Mouse (Mus musculus): ENCODE results near the gene Prf1. TPM values are rescaled to one million over a fixed set of nuclear protein-coding genes. Genes with fewer than 3 reads are reported as not detected.

Prf1 gene
- polyA plus RNA-seq, 1 experiment from 2014 or later, result not detected

GRCm38 (mm10) chr10:61300996-61301395 is 3.4 kb downstream of the Prf1 start:
- WGBS, result 49% methylated on average over 3 of the region's 3 CpGs
- ATAC-seq (ENCODE audit: insufficient read depth, low FRiP score), result no peak
- Histone ChIP-seq H3K4me3 (replicated peaks; ENCODE audit: low read length) (no peak overlapping the region), H3K9ac (ENCODE audit: low read length) (no peak overlapping the region), H3K36me3 (ENCODE audit: control insufficient read depth, insufficient read depth, low read length) (no peaks in the 10 kb centered on the region), H3K27me3 (ENCODE audit: control insufficient read depth, insufficient read depth, low read length) (no peaks in the 10 kb centered on the region), H3K4me2 (ENCODE audit: low read depth, low read length) (no peak overlapping the region), H3K4me1 (ENCODE audit: control insufficient read depth, insufficient read depth, low read length) (no peaks in the 10 kb centered on the region), H3K9me3 (replicated peaks; ENCODE audit: control insufficient read depth, low read length) (no peaks in the 10 kb centered on the region), H3K27ac (ENCODE audit: low read length) (no peak overlapping the region)

- H3K36me3 ChIP-seq (ENCODE audit: control insufficient read depth, insufficient read depth, low read length), result no peaks in the 10 kb centered on the region
- no peaks in the 10 kb centered on the region for H3K27me3 ChIP-seq (ENCODE audit: control insufficient read depth, insufficient read depth, low read length)
- ATAC-seq (ENCODE audit: insufficient read depth, low FRiP score), result no peak
- H3K9ac ChIP-seq (ENCODE audit: low read length), result no peak overlapping the region
- H3K27ac ChIP-seq (ENCODE audit: low read length), result no peak overlapping the region
- H3K4me3 ChIP-seq (replicated peaks; ENCODE audit: low read length), result no peak overlapping the region
- WGBS, result 73% methylated on average over 6 of the region's 6 CpGs
- H3K4me2 ChIP-seq (ENCODE audit: low read depth, low read length), result no peak overlapping the region
- no peaks in the 10 kb centered on the region for H3K4me1 ChIP-seq (ENCODE audit: control insufficient read depth, insufficient read depth, low read length)
- no peaks in the 10 kb centered on the region for H3K9me3 ChIP-seq (replicated peaks; ENCODE audit: control insufficient read depth, low read length)
These were observed 6.4 kb downstream of the Prf1 start for GRCm38 (mm10) chr10:61304046-61304445.

- no peak overlapping the region for H3K9ac ChIP-seq (ENCODE audit: low read length)
- H3K4me2 ChIP-seq (ENCODE audit: low read depth, low read length), result no peak overlapping the region
- no peak overlapping the region for H3K4me3 ChIP-seq (replicated peaks; ENCODE audit: low read length)
- H3K4me1 ChIP-seq (ENCODE audit: control insufficient read depth, insufficient read depth, low read length), result no peaks in the 10 kb centered on the region
- no peaks in the 10 kb centered on the region for H3K27me3 ChIP-seq (ENCODE audit: control insufficient read depth, insufficient read depth, low read length)
- H3K36me3 ChIP-seq (ENCODE audit: control insufficient read depth, insufficient read depth, low read length), result no peaks in the 10 kb centered on the region
- no peak overlapping the region for H3K27ac ChIP-seq (ENCODE audit: low read length)
- H3K9me3 ChIP-seq (replicated peaks; ENCODE audit: control insufficient read depth, low read length), result no peaks in the 10 kb centered on the region
- ATAC-seq (ENCODE audit: insufficient read depth, low FRiP score), result no peak
- 80% methylated on average over 13 of the region's 13 CpGs for WGBS
These were observed 8.4 kb downstream of the Prf1 start for GRCm38 (mm10) chr10:61305928-61306590.

DNA sequence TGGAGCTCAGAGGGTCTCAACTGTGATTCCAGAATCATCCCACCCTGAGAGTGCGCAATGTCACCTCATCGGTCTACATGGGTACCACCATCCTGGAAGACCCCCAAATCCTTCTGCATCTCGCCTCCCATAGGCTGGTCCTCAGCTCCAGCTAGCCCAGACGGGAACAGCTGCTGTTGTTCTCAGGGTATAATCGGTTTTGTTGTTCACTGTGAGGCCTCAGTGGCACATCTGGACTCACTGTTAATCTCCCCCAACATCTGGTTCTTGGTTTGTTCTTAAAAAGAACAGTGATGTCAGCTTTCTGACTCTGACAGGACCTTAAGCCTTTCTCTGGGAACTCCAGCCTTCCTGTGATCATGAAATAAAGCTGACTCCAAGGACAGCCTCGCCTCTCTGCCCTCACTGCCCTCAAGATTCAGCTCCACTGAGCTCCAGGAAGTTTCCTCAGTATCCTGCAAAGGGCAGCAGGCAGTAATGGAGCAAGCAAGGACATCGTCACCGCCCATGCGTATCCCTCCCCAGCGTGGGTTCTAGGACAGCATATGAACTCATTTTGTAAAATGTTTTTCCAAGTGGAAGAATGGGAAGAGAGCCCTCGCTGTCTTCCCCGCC is 11.2 kb downstream of the Prf1 start:
- no peak overlapping the region for H3K9ac ChIP-seq (ENCODE audit: low read length)
- WGBS, result 53% methylated on average over 12 of the region's 12 CpGs
- H3K27me3 ChIP-seq (ENCODE audit: control insufficient read depth, insufficient read depth, low read length), result no peaks in the 10 kb centered on the region
- H3K9me3 ChIP-seq (replicated peaks; ENCODE audit: control insufficient read depth, low read length), result no peaks in the 10 kb centered on the region
- H3K36me3 ChIP-seq (ENCODE audit: control insufficient read depth, insufficient read depth, low read length), result no peaks in the 10 kb centered on the region
- 0 out of 2 replicates have a peak, but pooled peaks cover 2% of the 10 kb centered on the region for H3K4me1 ChIP-seq (ENCODE audit: control insufficient read depth, insufficient read depth, low read length)
- no peak overlapping the region for H3K4me3 ChIP-seq (replicated peaks; ENCODE audit: low read length)
- ATAC-seq (ENCODE audit: insufficient read depth, low FRiP score), result peak; percentile 39; the same call in 1 of the 2 replicates
- no peak overlapping the region for H3K4me2 ChIP-seq (ENCODE audit: low read depth, low read length)
- H3K27ac ChIP-seq (ENCODE audit: low read length), result no peak overlapping the region

DNA sequence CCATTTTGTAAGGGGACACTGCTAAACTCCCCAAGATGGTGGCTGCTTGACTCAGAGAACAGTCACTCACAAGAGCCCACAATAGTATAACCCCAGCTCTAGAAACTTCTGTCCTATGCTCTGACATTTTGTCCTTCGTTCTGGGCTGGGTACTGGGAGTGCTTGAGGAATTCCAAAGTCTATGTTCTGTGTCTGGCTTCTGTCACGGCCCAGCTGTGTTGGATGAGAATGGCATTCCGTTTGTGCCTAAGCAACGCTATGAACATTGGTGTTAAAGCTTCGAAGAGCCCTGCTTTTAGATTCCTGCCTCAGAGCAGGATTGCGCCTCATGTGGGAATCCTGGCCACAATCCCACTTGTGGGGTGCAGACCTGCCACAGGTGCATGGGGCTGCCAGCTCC is 14.5 kb downstream of the Prf1 start:
- Histone ChIP-seq H3K36me3 (ENCODE audit: control insufficient read depth, insufficient read depth, low read length) (no peaks in the 10 kb centered on the region), H3K9me3 (replicated peaks; ENCODE audit: control insufficient read depth, low read length) (no peaks in the 10 kb centered on the region), H3K27ac (ENCODE audit: low read length) (no peak overlapping the region), H3K4me1 (ENCODE audit: control insufficient read depth, insufficient read depth, low read length) (0 out of 2 replicates have a peak, but pooled peaks cover 2% of the 10 kb centered on the region), H3K27me3 (ENCODE audit: control insufficient read depth, insufficient read depth, low read length) (no peaks in the 10 kb centered on the region), H3K4me3 (replicated peaks; ENCODE audit: low read length) (no peak overlapping the region), H3K9ac (ENCODE audit: low read length) (no peak overlapping the region), H3K4me2 (ENCODE audit: low read depth, low read length) (no peak overlapping the region)
- no peak for ATAC-seq (ENCODE audit: insufficient read depth, low FRiP score)
- 59% methylated on average over 6 of the region's 6 CpGs for WGBS

DNA sequence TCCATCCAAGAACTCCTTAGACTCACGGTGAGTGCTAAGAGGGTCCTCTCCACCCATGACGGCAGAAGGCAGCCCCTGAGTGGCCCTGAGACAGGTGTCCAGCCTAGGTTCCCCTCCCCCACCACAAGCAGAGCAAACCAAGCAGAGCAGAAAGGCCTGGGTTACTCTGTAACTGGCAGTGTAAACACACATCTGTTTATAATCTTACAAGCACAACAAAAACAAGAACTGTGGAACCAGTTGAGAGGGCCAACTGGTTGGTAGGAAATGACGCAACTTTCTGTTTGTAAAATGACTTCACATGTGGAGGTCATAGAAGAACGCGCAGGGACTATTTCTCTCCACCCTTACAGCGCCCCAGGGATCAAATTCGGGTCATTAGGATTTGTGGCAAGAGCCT is 15.1 kb downstream of the Prf1 start:
- Histone ChIP-seq H3K27me3 (ENCODE audit: control insufficient read depth, insufficient read depth, low read length) (no peaks in the 10 kb centered on the region), H3K4me2 (ENCODE audit: low read depth, low read length) (no peak overlapping the region), H3K9me3 (replicated peaks; ENCODE audit: control insufficient read depth, low read length) (no peaks in the 10 kb centered on the region), H3K27ac (ENCODE audit: low read length) (no peak overlapping the region), H3K4me1 (ENCODE audit: control insufficient read depth, insufficient read depth, low read length) (0 out of 2 replicates have a peak, but pooled peaks cover 2% of the 10 kb centered on the region), H3K36me3 (ENCODE audit: control insufficient read depth, insufficient read depth, low read length) (no peaks in the 10 kb centered on the region), H3K9ac (ENCODE audit: low read length) (no peak overlapping the region), H3K4me3 (replicated peaks; ENCODE audit: low read length) (no peak overlapping the region)
- no peak for ATAC-seq (ENCODE audit: insufficient read depth, low FRiP score)
- WGBS, result 38% methylated on average over 7 of the region's 7 CpGs

DNA sequence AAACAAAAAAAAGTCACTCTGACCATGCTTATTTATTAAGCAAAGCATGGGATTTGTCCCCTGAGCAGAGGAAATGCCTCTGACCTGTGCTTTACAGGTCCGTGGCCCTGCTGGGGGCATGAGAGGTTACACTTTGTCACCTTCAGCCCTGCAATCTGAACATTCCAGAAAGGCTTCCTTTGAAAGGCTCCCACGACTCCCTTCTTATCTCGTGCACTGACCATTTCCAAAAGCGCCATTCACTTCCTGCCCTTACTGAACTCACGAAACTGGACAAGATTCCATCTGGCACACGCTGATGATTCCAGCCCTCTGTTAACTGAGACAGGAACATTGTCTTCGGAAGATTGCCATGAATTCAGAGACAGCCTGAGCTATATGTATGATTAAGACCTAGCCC is 16.1 kb downstream of the Prf1 start:
- no peak overlapping the region for H3K4me3 ChIP-seq (replicated peaks; ENCODE audit: low read length)
- H3K4me2 ChIP-seq (ENCODE audit: low read depth, low read length), result no peak overlapping the region
- H3K27ac ChIP-seq (ENCODE audit: low read length), result no peak overlapping the region
- no peak for ATAC-seq (ENCODE audit: insufficient read depth, low FRiP score)
- H3K9me3 ChIP-seq (replicated peaks; ENCODE audit: control insufficient read depth, low read length), result no peaks in the 10 kb centered on the region
- H3K27me3 ChIP-seq (ENCODE audit: control insufficient read depth, insufficient read depth, low read length), result no peaks in the 10 kb centered on the region
- H3K4me1 ChIP-seq (ENCODE audit: control insufficient read depth, insufficient read depth, low read length), result 0 out of 2 replicates have a peak, but pooled peaks cover 2% of the 10 kb centered on the region
- WGBS, result 62% methylated on average over 7 of the region's 7 CpGs
- H3K9ac ChIP-seq (ENCODE audit: low read length), result no peak overlapping the region
- no peaks in the 10 kb centered on the region for H3K36me3 ChIP-seq (ENCODE audit: control insufficient read depth, insufficient read depth, low read length)

DNA sequence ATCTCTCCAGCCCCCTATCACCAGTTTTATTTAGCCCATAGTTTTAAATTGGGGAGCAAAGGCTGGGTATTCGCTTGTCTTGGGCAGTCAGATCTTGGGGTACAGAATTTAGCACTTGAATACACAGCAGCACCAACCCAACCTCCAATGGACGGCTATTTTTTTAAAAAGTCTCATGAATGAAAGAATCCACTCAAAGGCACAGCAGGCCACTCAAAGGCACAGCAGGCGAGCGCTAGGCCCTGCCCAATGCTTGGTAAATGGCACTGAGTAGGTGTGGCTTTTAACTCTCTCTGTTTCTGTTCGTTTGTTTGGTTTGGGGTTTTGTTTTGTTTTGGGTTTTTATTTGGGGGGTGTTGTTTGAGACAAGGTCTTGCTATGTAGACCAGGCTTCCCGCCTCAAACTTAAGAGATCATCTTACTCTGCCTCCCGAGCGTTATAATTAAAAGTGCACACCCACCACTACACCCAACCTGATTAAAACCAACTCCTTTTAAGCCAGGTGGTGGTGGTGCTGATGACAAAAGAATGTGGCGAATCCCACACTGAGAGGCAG is 17.8 kb downstream of the Prf1 start:
- 68% methylated on average over 9 of the region's 9 CpGs for WGBS
- Histone ChIP-seq H3K4me2 (ENCODE audit: low read depth, low read length) (no peak overlapping the region), H3K36me3 (ENCODE audit: control insufficient read depth, insufficient read depth, low read length) (no peaks in the 10 kb centered on the region), H3K9me3 (replicated peaks; ENCODE audit: control insufficient read depth, low read length) (no peaks in the 10 kb centered on the region), H3K27ac (ENCODE audit: low read length) (no peak overlapping the region), H3K9ac (ENCODE audit: low read length) (no peak overlapping the region), H3K4me1 (ENCODE audit: control insufficient read depth, insufficient read depth, low read length) (0 out of 2 replicates have a peak, but pooled peaks cover 2% of the 10 kb centered on the region), H3K27me3 (ENCODE audit: control insufficient read depth, insufficient read depth, low read length) (no peaks in the 10 kb centered on the region), H3K4me3 (replicated peaks; ENCODE audit: low read length) (no peak overlapping the region)
- no peak for ATAC-seq (ENCODE audit: insufficient read depth, low FRiP score)

DNA sequence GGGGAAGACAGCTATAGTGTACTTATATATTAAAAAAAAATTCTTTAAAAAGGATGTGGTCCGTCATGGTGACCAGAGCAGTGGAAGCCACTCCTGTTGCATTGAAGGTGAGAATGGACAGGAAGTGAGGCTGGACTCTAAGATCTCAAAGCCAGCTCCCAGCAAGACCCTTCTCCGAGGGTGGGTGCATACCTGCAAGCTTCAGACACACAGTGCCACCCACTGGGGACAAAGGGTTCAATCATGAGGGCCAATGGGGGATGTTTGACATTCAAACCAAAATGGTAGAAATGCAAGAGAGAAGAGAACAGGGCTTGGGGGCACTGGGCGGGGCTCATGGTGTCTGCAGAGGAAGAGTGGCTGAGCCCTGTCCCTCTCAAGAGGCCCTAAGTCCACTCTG is 20.9 kb downstream of the Prf1 start:
- no peak for ATAC-seq (ENCODE audit: insufficient read depth, low FRiP score)
- no peak overlapping the region for H3K4me2 ChIP-seq (ENCODE audit: low read depth, low read length)
- H3K27ac ChIP-seq (ENCODE audit: low read length), result no peak overlapping the region
- no peaks in the 10 kb centered on the region; the same call in 1 of the 2 replicates for H3K36me3 ChIP-seq (ENCODE audit: control insufficient read depth, insufficient read depth, low read length)
- H3K4me3 ChIP-seq (replicated peaks; ENCODE audit: low read length), result no peak overlapping the region
- no peaks in the 10 kb centered on the region for H3K27me3 ChIP-seq (ENCODE audit: control insufficient read depth, insufficient read depth, low read length)
- H3K9me3 ChIP-seq (replicated peaks; ENCODE audit: control insufficient read depth, low read length), result no peaks in the 10 kb centered on the region
- no peak overlapping the region for H3K9ac ChIP-seq (ENCODE audit: low read length)
- 83% methylated on average over 3 of the region's 3 CpGs for WGBS
- no peaks in the 10 kb centered on the region for H3K4me1 ChIP-seq (ENCODE audit: control insufficient read depth, insufficient read depth, low read length)
